Mouse (Mus musculus) lung, adult 18-20 months (tissue): ENCODE measurements around the gene Dtd1.

Source experiments
- DNase-seq, 2 experiments: peaks; one replicate each; pipeline ENCODE4 v3.0.0; 2022; ENCODE audit warnings: mixed read lengths in 2 of 2

Gene Dtd1

DNA sequence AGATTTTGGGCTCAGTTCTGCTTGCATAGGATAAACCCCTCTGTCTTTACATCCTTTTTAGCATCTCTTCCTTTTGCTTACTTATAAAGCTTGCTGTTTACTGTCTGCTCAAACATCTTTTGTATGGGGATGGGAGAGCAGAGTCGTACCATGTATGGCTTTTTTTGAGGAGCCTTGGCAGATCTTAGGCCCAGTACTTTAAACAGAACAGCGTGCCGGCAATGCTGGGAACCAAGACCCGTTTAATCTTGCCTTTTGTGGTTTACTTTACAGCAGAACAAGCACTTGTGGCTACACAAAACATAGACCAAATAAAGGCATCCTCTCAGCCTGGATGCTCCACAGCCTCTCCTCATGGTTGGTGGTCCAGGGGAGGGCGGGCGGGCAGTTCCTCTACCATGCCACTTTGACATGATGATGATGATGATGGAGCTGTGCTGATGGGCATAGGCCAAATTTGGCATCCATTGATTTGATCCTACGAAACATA is 170.8 kb downstream of the Dtd1 start:
- DNase-seq, result no peak

DNA sequence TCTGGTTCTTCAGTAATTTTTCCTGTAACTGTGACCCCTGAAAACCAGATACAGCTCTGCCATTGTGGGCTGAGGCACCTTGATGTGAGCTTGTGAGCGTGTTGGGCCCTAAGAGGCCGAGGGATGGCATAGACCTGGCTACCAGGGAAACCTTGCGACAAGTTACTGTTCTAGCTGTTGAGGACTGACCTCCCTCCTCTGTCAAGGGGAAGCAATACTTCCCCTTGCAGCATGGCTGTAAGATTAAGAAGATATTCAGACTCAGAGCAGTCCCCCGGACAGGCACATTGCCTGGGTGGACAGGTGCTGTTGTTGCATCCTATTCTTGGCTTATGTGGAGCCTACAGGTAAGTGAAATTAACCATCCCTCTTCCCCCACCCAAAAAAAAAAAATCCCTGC is 172.1 kb downstream of the Dtd1 start:
- DNase-seq, result no peak

DNA sequence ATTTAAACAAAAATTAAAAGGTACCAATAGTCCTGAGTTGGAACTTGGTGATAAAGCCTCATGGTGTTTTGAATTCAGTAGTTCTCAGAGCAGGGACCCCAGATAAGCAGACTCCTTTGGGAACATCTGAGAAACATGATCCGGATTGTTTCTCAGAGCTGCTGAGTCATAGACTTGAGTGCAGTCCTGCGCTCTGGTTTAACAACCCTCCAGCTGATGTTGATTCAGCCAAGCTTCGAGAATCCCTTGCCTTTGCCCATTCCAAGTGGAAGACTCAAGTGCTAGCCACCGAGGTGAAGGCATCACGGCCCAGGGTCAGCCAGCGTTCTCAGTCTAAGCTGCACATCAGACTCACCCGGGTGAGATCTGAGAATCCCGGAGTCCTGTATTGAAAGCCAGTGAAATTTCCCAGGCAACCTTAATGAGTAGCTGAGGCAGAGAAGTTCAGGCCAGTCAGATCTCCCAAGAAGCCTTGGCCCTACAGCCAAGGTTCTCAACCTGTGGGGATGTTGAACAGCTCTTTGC is 175.0 kb downstream of the Dtd1 start:
- peak; percentile 10 to 26 for DNase-seq

DNA sequence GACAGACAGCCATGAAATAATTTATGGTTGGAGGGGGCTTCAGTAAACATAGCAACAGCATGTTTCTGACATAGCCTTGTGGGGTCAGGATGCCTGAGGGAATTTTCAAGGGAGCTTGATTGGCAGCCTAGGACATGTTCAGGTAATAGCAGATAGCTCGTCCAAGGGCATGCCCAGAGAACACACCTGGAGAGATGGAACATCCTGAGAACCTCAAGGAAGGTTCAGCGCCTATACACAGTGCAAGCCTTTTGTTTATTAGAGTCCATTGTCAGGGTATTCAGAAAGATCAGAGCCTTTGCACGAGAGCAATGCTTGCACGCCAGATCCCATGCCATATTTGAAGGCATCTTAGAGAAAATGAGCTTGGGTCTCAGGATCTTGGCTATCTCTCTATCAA is 175.9 kb downstream of the Dtd1 start:
- DNase-seq, result no peak

DNA sequence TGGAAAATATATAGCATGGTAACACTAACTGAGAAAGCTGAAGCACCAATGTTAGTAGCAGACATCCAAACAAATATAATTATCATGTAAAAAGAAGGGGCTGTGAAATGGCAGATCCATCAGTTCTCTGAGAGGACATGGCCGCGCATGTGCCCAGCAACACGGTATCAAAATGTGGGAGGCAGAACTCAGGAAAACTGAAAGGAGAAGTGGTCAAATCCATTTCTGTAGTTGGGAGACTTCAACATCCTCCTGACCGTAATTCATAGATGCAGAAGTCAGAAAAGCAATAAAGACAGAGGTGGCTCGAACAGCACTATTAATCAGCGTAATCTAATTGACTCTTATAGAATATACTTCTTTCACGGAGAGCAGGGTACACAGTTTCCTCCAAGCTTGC is 179.6 kb downstream of the Dtd1 start:
- no peak for DNase-seq

DNA sequence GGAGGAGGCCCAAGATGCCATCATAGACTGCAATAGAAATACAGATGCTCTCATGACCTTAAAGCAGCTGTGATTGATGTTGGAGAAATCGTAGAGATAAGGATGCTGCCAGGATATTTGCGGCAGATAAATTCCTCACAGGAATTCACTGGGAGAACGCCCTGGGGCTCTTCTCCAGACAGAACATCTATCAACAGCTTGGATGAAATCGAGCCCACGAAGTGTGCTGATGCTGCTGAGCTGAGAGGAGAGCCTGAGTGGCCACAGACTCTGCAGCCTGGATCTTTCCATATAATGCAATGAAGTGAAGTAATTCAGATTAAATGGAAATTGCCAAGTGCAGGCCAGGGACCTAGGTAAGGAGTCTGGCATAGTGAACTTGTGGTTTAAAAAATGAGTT is 181.0 kb downstream of the Dtd1 start:
- DNase-seq, result peak; percentile 24 to 25

DNA sequence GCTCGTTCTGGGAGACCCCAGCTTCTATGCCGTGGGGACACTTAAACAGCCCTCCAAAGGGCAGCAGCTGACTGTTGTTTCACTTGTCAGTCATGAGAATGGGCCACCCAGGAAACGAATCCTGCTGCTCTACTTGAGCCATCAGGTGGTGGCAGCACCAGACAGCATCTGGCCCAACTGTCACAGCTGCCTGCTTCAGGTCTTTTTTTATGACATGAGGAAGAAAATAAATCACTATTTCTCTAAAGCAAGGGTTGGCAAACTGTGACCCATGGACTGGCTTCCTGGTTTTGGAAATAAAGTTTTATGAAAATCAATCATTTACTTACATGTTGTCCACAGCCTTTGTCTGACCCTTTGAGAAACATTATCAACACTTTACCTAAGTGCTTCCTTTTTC is 182.2 kb downstream of the Dtd1 start:
- DNase-seq, result no peak

DNA sequence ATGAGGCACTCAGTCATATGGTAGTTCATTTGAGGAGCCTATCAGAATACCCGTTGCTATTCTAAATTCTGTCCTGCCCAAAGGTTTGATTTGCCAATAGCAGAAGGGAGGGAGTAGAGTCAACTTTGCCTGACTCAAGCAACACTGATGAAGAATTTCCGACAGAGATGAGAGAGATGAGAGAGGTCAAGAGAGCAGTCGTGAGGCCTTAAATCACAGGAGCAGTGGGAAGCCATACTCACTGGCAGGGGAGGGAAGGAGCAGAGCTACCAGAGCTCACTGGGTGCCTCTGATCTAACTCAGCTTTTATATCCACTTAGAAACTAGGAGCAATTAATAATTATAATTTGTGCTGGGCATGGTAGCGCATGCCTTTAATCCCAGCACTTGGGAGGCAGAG is 182.8 kb downstream of the Dtd1 start:
- no peak for DNase-seq

DNA sequence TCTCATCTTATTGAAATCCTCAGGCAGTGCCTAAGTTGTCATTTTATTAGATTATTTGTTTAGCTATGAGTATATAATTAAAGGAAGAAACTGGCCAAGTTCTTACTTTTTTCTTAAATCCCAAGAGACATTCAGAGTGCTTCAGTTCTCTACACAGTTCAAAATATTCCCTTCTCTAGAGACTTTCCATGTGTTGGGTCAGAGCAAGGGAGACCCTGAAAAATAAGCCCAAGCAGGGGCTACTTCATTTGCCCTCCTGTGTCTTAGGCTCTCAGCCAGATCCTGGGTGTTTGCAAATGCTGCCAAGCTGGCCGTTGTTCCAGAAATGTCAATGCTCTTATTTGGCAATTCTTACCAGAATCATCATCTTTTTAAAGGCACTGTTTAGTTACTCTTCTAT is 183.5 kb downstream of the Dtd1 start:
- DNase-seq, result no peak

DNA sequence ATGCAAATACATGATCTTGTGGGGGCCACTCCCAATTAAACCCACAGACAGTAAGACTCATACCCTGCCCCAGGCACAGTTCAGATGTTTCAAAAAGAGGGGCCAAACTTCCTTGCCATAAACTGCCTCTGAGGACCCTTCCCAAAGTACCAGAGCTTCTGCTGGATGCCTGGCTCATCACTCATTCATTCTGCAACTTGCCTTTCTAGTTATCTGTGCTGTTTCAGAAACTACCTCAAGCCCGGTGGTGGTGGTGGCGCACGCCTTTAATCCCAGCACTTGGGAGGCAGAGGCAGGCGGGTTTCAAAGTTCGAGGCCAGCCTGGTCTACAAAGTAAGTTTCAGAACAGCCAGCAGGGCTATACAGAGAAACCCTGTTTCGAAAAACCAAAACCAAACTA is 184.1 kb downstream of the Dtd1 start:
- no peak for DNase-seq

DNA sequence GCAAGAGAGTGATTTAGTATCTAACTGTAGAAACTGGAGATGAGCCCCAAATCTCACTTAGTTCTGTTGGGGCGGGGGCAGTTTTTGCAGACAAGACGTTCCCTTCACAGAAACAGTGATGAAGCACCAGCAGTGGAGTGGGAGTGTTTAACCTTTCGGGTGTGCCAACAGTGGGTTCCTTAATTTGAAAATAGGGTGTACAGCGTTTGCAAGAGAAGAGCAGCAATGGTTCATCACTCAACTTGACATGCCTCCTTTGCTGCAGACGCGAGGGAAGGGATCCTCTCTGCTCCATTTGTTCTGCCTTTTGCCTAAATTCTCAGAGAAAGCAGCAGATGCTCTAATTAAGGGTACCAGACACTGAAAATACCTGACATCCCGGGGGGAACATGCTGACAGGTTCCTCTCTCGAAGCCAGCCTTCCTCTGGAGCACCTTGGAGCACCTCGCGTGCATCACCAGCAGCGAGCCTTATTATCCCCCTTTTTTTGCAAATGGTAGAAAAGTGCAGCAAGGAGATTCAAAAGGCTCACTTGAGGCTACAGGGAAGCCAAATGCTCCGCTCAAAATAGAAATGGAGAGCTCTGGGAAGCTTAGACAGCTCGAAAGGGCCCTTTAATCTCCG is 192.1 kb downstream of the Dtd1 start:
- DNase-seq, result no peak

DNA sequence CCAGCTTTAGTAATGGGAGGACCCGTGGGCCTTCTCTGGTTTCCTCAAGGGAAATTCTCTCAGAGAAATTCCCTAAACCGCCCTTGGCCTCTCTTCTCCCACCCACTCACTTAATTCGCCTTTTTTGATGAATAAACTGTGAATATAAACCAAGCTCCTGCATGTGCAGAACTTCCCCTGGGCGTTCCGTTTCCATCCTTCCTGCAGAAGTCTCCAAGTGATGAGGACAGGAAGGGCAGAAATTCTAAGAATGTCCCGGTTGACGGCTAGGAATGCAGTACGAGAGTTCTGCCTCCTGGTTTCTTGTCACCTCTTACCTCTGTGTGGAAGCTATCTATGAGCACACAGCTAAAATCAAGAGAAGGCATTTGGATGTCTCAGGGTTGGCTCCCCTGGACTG is 197.8 kb downstream of the Dtd1 start:
- DNase-seq, result no peak

DNA sequence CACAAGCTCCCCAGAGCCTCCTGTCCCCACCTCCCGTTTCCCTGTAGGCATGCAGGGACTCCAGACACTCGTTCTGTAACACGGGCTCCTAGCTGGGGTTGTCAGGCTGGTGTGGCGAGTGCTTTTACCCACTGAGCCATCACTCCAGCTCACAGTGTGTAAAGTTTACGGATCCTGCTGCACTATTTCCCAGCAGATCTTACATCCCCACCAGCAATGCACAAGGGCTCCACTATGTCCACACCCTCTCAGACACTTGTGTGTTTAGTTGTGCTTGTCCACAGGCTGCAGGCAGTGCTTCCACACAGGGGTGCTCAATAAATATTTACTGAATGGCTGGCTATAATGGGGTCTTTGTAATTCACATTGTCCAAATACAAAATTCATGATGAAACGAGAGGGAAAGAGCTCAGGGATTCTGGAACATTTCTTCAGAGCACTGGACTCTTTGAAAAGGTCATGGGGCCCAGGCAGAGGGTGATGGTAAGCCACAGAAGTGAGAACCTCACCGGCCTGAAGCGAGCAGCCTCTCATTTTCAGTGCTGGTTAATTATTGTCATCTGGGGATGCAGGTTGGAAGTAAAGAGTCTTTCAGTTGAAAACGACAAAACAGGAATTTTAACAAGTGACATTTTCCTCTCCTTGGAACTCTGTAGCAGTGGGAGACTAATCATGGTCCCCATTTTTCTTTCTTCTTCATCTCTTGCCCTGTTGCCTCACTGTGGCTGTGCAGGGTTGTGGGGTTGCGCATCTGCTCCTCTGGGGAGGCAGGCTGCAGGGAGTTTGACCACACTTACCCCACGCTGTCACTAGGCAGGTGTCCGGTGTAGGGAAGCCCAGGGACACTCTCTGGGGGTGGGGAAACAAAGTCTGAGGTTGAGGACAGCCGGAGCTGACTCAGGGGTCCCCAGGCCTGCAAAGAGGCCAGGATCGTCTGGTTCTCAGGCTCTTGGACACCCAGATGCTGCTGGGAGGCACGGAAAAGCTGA is 208.4 kb downstream of the Dtd1 start:
- no peak for DNase-seq
